Mouse (Mus musculus) liver, adult 2 months (tissue): ENCODE results near the gene Slc35e3.

ENCODE experiments used
- CTCF ChIP-seq: fragments of 200-500 bp; IDR thresholded peaks from 2 replicates; pipeline ENCODE4 v1.5.1; 2011; ENCODE audit warnings: low read depth, low read length, control low read depth
- POLR2A ChIP-seq: fragments of 200-500 bp; IDR thresholded peaks from 2 replicates; pipeline ENCODE4 v1.6.1; 2011; ENCODE audit warnings: low read length, control low read depth; ENCODE audit not compliant: insufficient read depth; ENCODE audit errors: extremely low read depth

DNA sequence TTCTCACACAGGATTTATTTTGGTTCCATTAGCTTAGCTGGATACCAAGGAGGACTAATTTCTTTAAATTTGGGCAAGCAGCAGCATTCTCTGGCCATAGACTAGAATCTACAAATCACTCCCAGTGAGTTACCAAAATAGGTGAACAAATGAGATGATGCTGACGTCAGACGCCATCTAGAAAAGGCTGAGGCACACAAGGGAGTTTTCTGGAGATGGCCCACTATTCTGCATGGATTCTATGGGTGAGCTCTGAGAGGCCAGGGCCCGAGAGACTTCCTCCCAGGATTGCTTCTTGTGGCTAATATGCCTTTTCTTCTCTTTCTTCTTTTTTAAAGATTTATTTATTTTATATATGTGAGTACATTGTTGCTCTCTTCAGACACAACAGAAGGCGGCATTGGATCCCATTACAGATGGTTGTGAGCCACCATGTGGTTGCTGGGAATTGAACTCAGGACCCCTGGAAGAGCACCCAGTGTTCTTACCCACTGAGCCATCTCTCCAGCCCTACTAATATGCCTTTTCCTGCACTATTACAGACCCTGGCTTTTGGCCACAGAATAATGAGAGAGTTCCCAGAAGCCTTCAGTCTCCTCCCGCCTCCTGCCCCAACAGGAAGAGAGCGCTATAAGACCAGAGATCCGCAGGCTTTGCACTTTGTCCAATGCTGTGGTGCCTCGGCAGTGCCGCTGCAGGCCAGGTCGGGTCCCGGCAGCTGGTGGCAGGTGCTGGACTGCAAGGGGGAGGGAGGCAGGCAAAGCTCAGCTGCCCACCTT is 19.1 kb upstream of the Slc35e3 start:
- TF ChIP-seq CTCF (no peak), POLR2A (no peak)
